Mouse (Mus musculus): Measurements from ENCODE around the gene Tbc1d30.

DNA sequence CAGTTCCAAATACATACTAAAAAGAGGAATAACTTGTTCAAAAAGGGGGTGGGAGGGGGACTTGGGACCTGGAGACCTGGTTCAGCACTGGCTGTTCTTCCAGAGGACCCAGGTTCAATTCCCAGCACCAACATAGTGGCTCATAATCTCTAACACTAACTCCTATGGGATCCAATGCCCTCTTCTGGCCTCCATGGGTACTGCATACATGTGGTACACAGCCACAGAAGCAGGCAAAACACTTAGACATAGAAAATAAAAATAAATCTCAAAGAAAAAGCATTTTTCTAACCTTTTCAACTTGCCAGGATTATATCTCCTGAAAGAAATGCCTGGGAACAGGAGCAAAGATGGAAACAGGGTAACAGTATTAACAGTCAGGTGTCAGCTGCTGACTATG, 24.9 kb downstream of the Tbc1d30 start:
- no peak for TF ChIP-seq CTCF (IDR thresholded peaks at IDR 0.05; ENCODE audit: borderline replicate concordance, insufficient read depth, low read length)
- no peak for TF ChIP-seq POLR2A (IDR thresholded peaks at IDR 0.05; ENCODE audit: low read depth, low read length)

Measured in embryonic fibroblast, embryonic 13.5 days (primary cell).